Mouse (Mus musculus) testis, adult 2 months (tissue): ENCODE measurements around the gene Gm20388. TPM values are rescaled to one million over a fixed set of nuclear protein-coding genes. Genes with fewer than 3 reads are reported as not detected.

ENCODE experiments used
- H3K27ac ChIP-seq: fragments of 200-500 bp; 2 replicates; pipeline ENCODE4 v1.5.1; 2012; ENCODE audit warnings: low read depth, low read length; ENCODE audit not compliant: control insufficient read depth, insufficient read depth
- H3K27me3 ChIP-seq: fragments of 200-500 bp; 2 replicates; pipeline ENCODE4 v1.6.1; 2012; ENCODE audit warnings: mild to moderate bottlenecking, low read length, moderate library complexity; ENCODE audit not compliant: control insufficient read depth, insufficient read depth
- H3K36me3 ChIP-seq: fragments of 200-500 bp; 2 replicates; pipeline ENCODE4 v1.6.1; 2012; ENCODE audit warnings: mild to moderate bottlenecking, low read length; ENCODE audit not compliant: control insufficient read depth, insufficient read depth
- H3K4me1 ChIP-seq: fragments of 200-500 bp; 2 replicates; pipeline ENCODE4 v1.6.1; 2012; ENCODE audit warnings: low read length; ENCODE audit not compliant: control insufficient read depth, insufficient read depth
- H3K4me3 ChIP-seq: fragments of 200-500 bp; 2 replicates; pipeline ENCODE4 v1.5.1; 2012; ENCODE audit warnings: low read depth, mild to moderate bottlenecking, low read length, moderate library complexity, mixed read lengths; ENCODE audit not compliant: control insufficient read depth
- CTCF ChIP-seq: fragments of 200-500 bp; IDR thresholded peaks from 2 replicates; pipeline ENCODE4 v1.5.1; 2012; ENCODE audit warnings: low read depth, mild to moderate bottlenecking, inconsistent platforms, low read length, moderate library complexity; ENCODE audit not compliant: control insufficient read depth, insufficient read depth, insufficient replicate concordance
- POLR2A ChIP-seq: fragments of 200-500 bp; IDR thresholded peaks from 2 replicates; pipeline ENCODE4 v1.6.1; 2012; ENCODE audit warnings: low read depth, mild to moderate bottlenecking, inconsistent platforms, low read length, moderate library complexity; ENCODE audit not compliant: control insufficient read depth
- polyA plus RNA-seq: library from polyadenylated mRNA; depleted of rRNA; stranded (reverse); fragments of >200 nt; gene quantifications from 2 replicates; pipeline ENCODE4 v1.2.3, GENCODE M21; 2012

Gene Gm20388
- polyA plus RNA-seq, 1 experiment, result 5.6 TPM

GRCm38 (mm10) chr8:124137261-124137660, 4226.6 kb downstream of the Gm20388 start:
- TF ChIP-seq CTCF (no peak), POLR2A (no peak)
- H3K36me3 ChIP-seq, result no peaks in the 10 kb centered on the region
- H3K27me3 ChIP-seq, result no peaks in the 10 kb centered on the region
- no peak overlapping the region for H3K27ac ChIP-seq
- H3K4me3 ChIP-seq, result no peak overlapping the region
- peaks cover 3% of the 10 kb centered on the region for H3K4me1 ChIP-seq

- H3K4me1 ChIP-seq, result peaks cover 3% of the 10 kb centered on the region
- no peaks in the 10 kb centered on the region for H3K27me3 ChIP-seq
- no peaks in the 10 kb centered on the region for H3K36me3 ChIP-seq
- H3K27ac ChIP-seq, result no peak overlapping the region
- no peak overlapping the region for H3K4me3 ChIP-seq
- no peak for TF ChIP-seq POLR2A
- no peak for TF ChIP-seq CTCF
These were observed 4229.7 kb downstream of the Gm20388 start for GRCm38 (mm10) chr8:124140211-124140790.

- no peak for TF ChIP-seq POLR2A
- TF ChIP-seq CTCF, result no peak
- Histone ChIP-seq H3K4me3 (no peak overlapping the region), H3K27me3 (no peaks in the 10 kb centered on the region), H3K27ac (no peak overlapping the region), H3K36me3 (no peaks in the 10 kb centered on the region), H3K4me1 (peaks cover 3% of the 10 kb centered on the region)
These were observed 4230.3 kb downstream of the Gm20388 start for GRCm38 (mm10) chr8:124140868-124141431.

- peaks cover 3% of the 10 kb centered on the region for H3K4me1 ChIP-seq
- H3K27me3 ChIP-seq, result no peaks in the 10 kb centered on the region
These were observed 4231.2 kb downstream of the Gm20388 start for GRCm38 (mm10) chr8:124141681-124142391.

GRCm38 (mm10) chr8:124143003-124143402, 4232.4 kb downstream of the Gm20388 start:
- H3K4me3 ChIP-seq, result no peak overlapping the region
- H3K27me3 ChIP-seq, result no peaks in the 10 kb centered on the region
- peaks cover 2% of the 10 kb centered on the region for H3K4me1 ChIP-seq
- TF ChIP-seq POLR2A (no peak), CTCF (no peak)
- H3K27ac ChIP-seq, result no peak overlapping the region
- no peaks in the 10 kb centered on the region for H3K36me3 ChIP-seq

More at GRCm38 (mm10) chr8:124141681-124142391, 4231.2 kb downstream of the Gm20388 start:
- TF ChIP-seq CTCF, result no peak
- TF ChIP-seq POLR2A, result no peak
- H3K4me3 ChIP-seq, result no peak overlapping the region
- H3K36me3 ChIP-seq, result no peaks in the 10 kb centered on the region
- H3K27ac ChIP-seq, result no peak overlapping the region

- TF ChIP-seq POLR2A (no peak), CTCF (no peak)
- Histone ChIP-seq H3K4me3 (no peak overlapping the region), H3K36me3 (no peaks in the 10 kb centered on the region), H3K27ac (no peak overlapping the region), H3K4me1 (no peaks in the 10 kb centered on the region; the same call in 1 of the 2 replicates), H3K27me3 (no peaks in the 10 kb centered on the region)
These were observed 4233.4 kb downstream of the Gm20388 start for GRCm38 (mm10) chr8:124143871-124144618.

- Histone ChIP-seq H3K36me3 (no peaks in the 10 kb centered on the region), H3K27ac (no peak overlapping the region), H3K27me3 (no peaks in the 10 kb centered on the region), H3K4me1 (no peaks in the 10 kb centered on the region; the same call in 1 of the 2 replicates), H3K4me3 (no peak overlapping the region)
- TF ChIP-seq POLR2A (no peak), CTCF (no peak)
These were observed 4234.0 kb downstream of the Gm20388 start for GRCm38 (mm10) chr8:124144619-124144980.
